Mouse (Mus musculus) kidney, adult 2 months (tissue): ENCODE results near the gene Ncoa3. TPM values are rescaled to one million over a fixed set of nuclear protein-coding genes. Genes with fewer than 3 reads are reported as not detected.

ENCODE experiments used
- DNase-seq: peaks from one replicate; pipeline ENCODE4 v3.0.0; 2021
- H3K27ac ChIP-seq: fragments of 200-500 bp; 2 replicates; pipeline ENCODE4 v1.5.1; 2012; ENCODE audit warnings: low read depth, low read length, control low read depth, inconsistent platforms; ENCODE audit not compliant: insufficient read depth
- H3K27me3 ChIP-seq: fragments of 200-500 bp; replicated peaks from 2 replicates; pipeline ENCODE4 v1.6.1; 2012; ENCODE audit warnings: mild to moderate bottlenecking, moderate library complexity, low read length, inconsistent platforms; ENCODE audit not compliant: control insufficient read depth, insufficient read depth
- H3K36me3 ChIP-seq: fragments of 200-500 bp; 2 replicates; pipeline ENCODE4 v1.6.1; 2012; ENCODE audit warnings: mild to moderate bottlenecking, moderate library complexity, low read length, inconsistent platforms; ENCODE audit not compliant: control insufficient read depth, insufficient read depth
- H3K4me1 ChIP-seq: fragments of 200-500 bp; 2 replicates; pipeline ENCODE4 v1.6.1; 2011; ENCODE audit warnings: low read length; ENCODE audit not compliant: control insufficient read depth, insufficient read depth
- H3K4me3 ChIP-seq: fragments of 200-500 bp; 2 replicates; pipeline ENCODE4 v1.5.1; 2011; ENCODE audit warnings: mild to moderate bottlenecking, low read depth, low read length, control low read depth; ENCODE audit not compliant: insufficient read depth
- CTCF ChIP-seq: fragments of 200-500 bp; conservative IDR thresholded peaks from 2 replicates; pipeline ENCODE4 v1.5.1; 2011; ENCODE audit warnings: low read depth, mild to moderate bottlenecking, control low read depth, low read length, moderate library complexity, mixed read lengths; ENCODE audit not compliant: insufficient read depth, insufficient read length
- POLR2A ChIP-seq: fragments of 200-500 bp; IDR thresholded peaks from one replicate; pipeline ENCODE4 v1.6.1; 2011; ENCODE audit warnings: low read depth, low read length, control low read depth
- WGBS: fragments of 180-500 bp; shearing (Covaris S2); methylation state at CpG from one replicate; pipeline ENCODE4 v1.1.7; 2018; 5-methylcytosine and 5-hydroxymethylcytosine counted together
- polyA plus RNA-seq: library from polyadenylated mRNA; depleted of rRNA; stranded (reverse); fragments of >200 nt; gene quantifications from 2 replicates; pipeline ENCODE4 v1.2.3, GENCODE M21; 2012

Gene Ncoa3
- polyA plus RNA-seq, 1 experiment = 36.3 TPM

- DNase-seq = no peak
- TF ChIP-seq POLR2A (no peak), CTCF (no peak)
- H3K4me3 ChIP-seq = no peak overlapping the region
- no peaks in the 10 kb centered on the region for H3K27me3 ChIP-seq
- WGBS = 82% methylated on average over 5 of the region's 5 CpGs
- H3K4me1 ChIP-seq = peaks cover 12% of the 10 kb centered on the region; the same call in 1 of the 2 replicates
- H3K27ac ChIP-seq = no peak overlapping the region
- no peaks in the 10 kb centered on the region for H3K36me3 ChIP-seq
These were observed 29.6 kb upstream of the Ncoa3 start for GRCm38 (mm10) chr2:165962824-165963223.

- Histone ChIP-seq H3K27me3 (no peaks in the 10 kb centered on the region), H3K4me3 (no peak overlapping the region), H3K27ac (peak overlapping the region; percentile 47; the same call in 1 of the 2 replicates), H3K36me3 (no peaks in the 10 kb centered on the region), H3K4me1 (peaks cover 16% of the 10 kb centered on the region)
- peak; percentile 90 for DNase-seq
- WGBS = 15% methylated on average over 4 of the region's 4 CpGs
- TF ChIP-seq POLR2A = no peak
These were observed 28.3 kb upstream of the Ncoa3 start for GRCm38 (mm10) chr2:165964121-165964520.

- TF ChIP-seq POLR2A (no peak), CTCF (no peak)
- WGBS = 98% methylated on average over 2 of the region's 2 CpGs
- no peak overlapping the region for H3K27ac ChIP-seq
- no peaks in the 10 kb centered on the region for H3K36me3 ChIP-seq
- H3K4me3 ChIP-seq = no peak overlapping the region
- no peak for DNase-seq
- no peaks in the 10 kb centered on the region for H3K27me3 ChIP-seq
- H3K4me1 ChIP-seq = peaks cover 19% of the 10 kb centered on the region
These were observed 25.4 kb upstream of the Ncoa3 start for GRCm38 (mm10) chr2:165967076-165967475.

GRCm38 (mm10) chr2:165967823-165968555 lies 24.4 kb upstream of the Ncoa3 start:
- 64% methylated on average over 6 of the region's 6 CpGs for WGBS
- H3K4me3 ChIP-seq = no peak overlapping the region
- peaks cover 19% of the 10 kb centered on the region for H3K4me1 ChIP-seq
- peak overlapping the region; percentile 77 for H3K27ac ChIP-seq
- peak; percentile 67 for DNase-seq
- no peaks in the 10 kb centered on the region for H3K36me3 ChIP-seq
- no peaks in the 10 kb centered on the region for H3K27me3 ChIP-seq
- TF ChIP-seq CTCF = no peak
- TF ChIP-seq POLR2A = no peak

- no peak for TF ChIP-seq CTCF
- no peak for TF ChIP-seq POLR2A
- H3K27me3 ChIP-seq = no peaks in the 10 kb centered on the region
- peak; percentile 82 for DNase-seq
- no peaks in the 10 kb centered on the region for H3K36me3 ChIP-seq
- no peak overlapping the region for H3K4me3 ChIP-seq
- WGBS = 33% methylated on average over 3 of the region's 3 CpGs
- H3K27ac ChIP-seq = peak overlapping the region; percentile 77
- peaks cover 17% of the 10 kb centered on the region for H3K4me1 ChIP-seq
These were observed 23.6 kb upstream of the Ncoa3 start for GRCm38 (mm10) chr2:165968876-165969275.

- peak overlapping the region; percentile 47 for H3K27ac ChIP-seq
These were observed 23.0 kb upstream of the Ncoa3 start for GRCm38 (mm10) chr2:165969391-165969790.

GRCm38 (mm10) chr2:165969961-165970360 lies 22.5 kb upstream of the Ncoa3 start:
- no peak overlapping the region for H3K4me3 ChIP-seq
- peaks cover 10% of the 10 kb centered on the region for H3K4me1 ChIP-seq
- no peak overlapping the region for H3K27ac ChIP-seq
- no peaks in the 10 kb centered on the region for H3K36me3 ChIP-seq
- H3K27me3 ChIP-seq = no peaks in the 10 kb centered on the region
- no peak for DNase-seq
- TF ChIP-seq CTCF = no peak
- TF ChIP-seq POLR2A = no peak
- WGBS = 87% methylated on average over 13 of the region's 13 CpGs

More at GRCm38 (mm10) chr2:165969391-165969790, 23.0 kb upstream of the Ncoa3 start:
- 55% methylated on average over 8 of the region's 8 CpGs for WGBS
- no peak for DNase-seq
- Histone ChIP-seq H3K4me3 (no peak overlapping the region), H3K27me3 (no peaks in the 10 kb centered on the region), H3K36me3 (no peaks in the 10 kb centered on the region), H3K4me1 (peaks cover 13% of the 10 kb centered on the region)
- TF ChIP-seq CTCF (no peak), POLR2A (no peak)

- DNase-seq = no peak
- 94% methylated on average over 7 of the region's 7 CpGs for WGBS
- Histone ChIP-seq H3K27ac (no peak overlapping the region), H3K4me1 (peaks cover 10% of the 10 kb centered on the region), H3K4me3 (no peak overlapping the region), H3K36me3 (no peaks in the 10 kb centered on the region), H3K27me3 (no peaks in the 10 kb centered on the region)
- TF ChIP-seq POLR2A (no peak), CTCF (no peak)
These were observed 21.7 kb upstream of the Ncoa3 start for GRCm38 (mm10) chr2:165970767-165971166.
